Mouse (Mus musculus) liver, embryonic 16.5 days (tissue): ENCODE results near the gene Ccna2. TPM values are rescaled to one million over a fixed set of nuclear protein-coding genes. Genes with fewer than 3 reads are reported as not detected.
"Not testable (repeated sequence)": the region's sequence is repeated elsewhere in the genome, so short reads cannot be mapped to it uniquely, and the experiment has no call there.

Experiments
- ATAC-seq: fragments of 200-750 bp; cut with Nextera tagmentation; 2 replicates; pipeline ENCODE4 v1.8.0; 2017; ENCODE audit warnings: low read depth, mild to moderate bottlenecking, moderate number of reproducible peaks, moderate library complexity
- H3K27ac ChIP-seq: fragments of 300-500 bp; sonication (generic); 2 replicates; pipeline ENCODE4 v1.5.1; 2014; ENCODE audit warnings: mild to moderate bottlenecking, low read length
- H3K27me3 ChIP-seq: fragments of 300-500 bp; sonication (generic); 2 replicates; pipeline ENCODE4 v1.6.1; 2014; ENCODE audit warnings: low read depth, low read length, mixed read lengths; ENCODE audit not compliant: control insufficient read depth, insufficient read depth
- H3K36me3 ChIP-seq: fragments of 300-500 bp; sonication (generic); 2 replicates; pipeline ENCODE4 v1.6.1; 2014; ENCODE audit warnings: mild to moderate bottlenecking; ENCODE audit not compliant: control insufficient read depth, insufficient read depth
- H3K4me1 ChIP-seq: fragments of 300-500 bp; sonication (generic); 2 replicates; pipeline ENCODE4 v1.6.1; 2014; ENCODE audit warnings: low read depth, low read length, mixed read lengths; ENCODE audit not compliant: control insufficient read depth
- H3K4me2 ChIP-seq: fragments of 300-500 bp; sonication (generic); 2 replicates; pipeline ENCODE4 v1.6.1; 2014; ENCODE audit warnings: low read depth, low read length, mixed read lengths
- H3K4me3 ChIP-seq: fragments of 300-500 bp; sonication (generic); 2 replicates; pipeline ENCODE4 v1.5.1; 2014; ENCODE audit warnings: low read depth, mild to moderate bottlenecking, low read length
- H3K9ac ChIP-seq: fragments of 300-500 bp; sonication (generic); 2 replicates; pipeline ENCODE4 v1.6.1; 2014; ENCODE audit warnings: low read depth, low read length
- H3K9me3 ChIP-seq: fragments of 300-500 bp; sonication (generic); replicated peaks from 2 replicates; pipeline ENCODE4 v1.6.1; 2016; ENCODE audit warnings: low read length; ENCODE audit not compliant: control insufficient read depth
- WGBS: fragments of 180-500 bp; shearing (Covaris S2); extraction: QIAGEN DNeasy Blood & Tissue Kit; methylation state at CpG from one replicate; pipeline ENCODE4 v1.1.7; 2014; ENCODE audit not compliant: insufficient replicate concordance; 5-methylcytosine and 5-hydroxymethylcytosine counted together
- polyA plus RNA-seq: library from polyadenylated mRNA; unstranded; fragments of >200 nt; fragmentation: Nextera tagmentation; extraction: Ambion mirVana; gene quantifications from 2 replicates; pipeline ENCODE4 v1.2.1, GENCODE M21; 2015

Gene Ccna2
- 220 and 228 TPM in 2 replicates for polyA plus RNA-seq

DNA sequence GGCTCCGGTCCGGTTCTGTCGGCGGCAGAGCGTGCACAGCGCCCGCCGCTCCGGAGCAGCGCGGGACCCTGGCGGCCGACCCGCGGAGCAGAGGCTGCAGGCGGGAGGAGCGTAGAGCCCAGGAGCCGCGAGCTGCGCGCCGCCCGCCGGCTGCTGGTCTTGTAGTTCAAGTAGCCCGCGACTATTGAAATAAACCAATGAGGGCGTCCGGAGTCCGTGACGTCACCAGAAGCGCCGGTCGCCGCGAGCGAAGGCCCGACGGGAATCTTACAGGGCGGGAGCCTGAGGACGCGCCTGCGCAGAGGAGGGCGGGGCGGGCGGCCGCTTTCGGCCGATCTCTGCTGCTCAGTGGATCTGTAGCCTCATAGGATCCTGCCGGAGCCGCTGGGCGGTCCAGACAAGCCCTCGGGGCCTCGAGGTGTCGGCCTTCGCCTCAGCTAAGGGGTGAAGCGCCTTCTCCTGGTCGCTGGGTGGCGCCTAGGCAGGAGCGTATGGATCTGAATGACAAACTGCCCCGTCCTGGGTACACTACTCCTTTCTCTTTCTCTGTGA lies at the start of gene Ccna2:
Ccna2 (minus strand) TSS at position 324 of the 552 bp plus-strand sequence.
- WGBS, result under 1% methylated on average over 58 of the region's 60 CpGs
- peaks cover 19% of the 10 kb centered on the region for H3K4me1 ChIP-seq
- H3K36me3 ChIP-seq, result peaks cover 30% of the 10 kb centered on the region
- H3K4me3 ChIP-seq, result peak within 1 kb of the TSS; percentile 100
- H3K27me3 ChIP-seq, result no peaks in the 10 kb centered on the region
- no peaks in the 10 kb centered on the region for H3K9me3 ChIP-seq
- peak within 1 kb of the TSS; percentile 71 for H3K4me2 ChIP-seq
- H3K27ac ChIP-seq, result peak within 1 kb of the TSS; percentile 94
- peak; percentile 96 for ATAC-seq
- H3K9ac ChIP-seq, result peak within 1 kb of the TSS; percentile 100

DNA sequence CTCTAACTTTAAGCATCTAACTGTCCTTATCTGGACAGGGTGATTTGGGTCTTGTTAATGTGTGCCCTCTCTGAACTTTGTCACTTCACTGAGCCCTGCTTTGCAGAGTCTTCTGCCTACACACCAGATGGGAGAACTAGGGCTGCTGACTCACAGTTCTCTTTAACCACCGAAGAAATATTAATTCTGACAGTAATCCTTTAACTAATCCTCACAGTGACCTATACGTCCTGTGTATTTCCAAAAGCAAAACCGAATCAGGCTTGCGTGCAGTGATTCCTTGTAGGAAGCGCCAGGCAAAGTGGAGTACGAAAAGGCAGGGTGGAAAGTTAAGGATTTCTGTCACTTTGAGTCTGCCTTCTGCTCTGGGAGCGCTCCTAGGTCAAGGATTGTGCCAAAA lies 46.2 kb upstream of the Ccna2 start:
- Histone ChIP-seq H3K36me3 (no peaks in the 10 kb centered on the region), H3K4me3 (no peak overlapping the region), H3K4me1 (peaks cover 5% of the 10 kb centered on the region), H3K4me2 (no peak overlapping the region), H3K27me3 (no peaks in the 10 kb centered on the region), H3K9me3 (no peaks in the 10 kb centered on the region), H3K27ac (no peak overlapping the region; the same call in 1 of the 2 replicates), H3K9ac (no peak overlapping the region)
- ATAC-seq, result no peak
- 60% methylated on average over 7 of the region's 7 CpGs for WGBS

DNA sequence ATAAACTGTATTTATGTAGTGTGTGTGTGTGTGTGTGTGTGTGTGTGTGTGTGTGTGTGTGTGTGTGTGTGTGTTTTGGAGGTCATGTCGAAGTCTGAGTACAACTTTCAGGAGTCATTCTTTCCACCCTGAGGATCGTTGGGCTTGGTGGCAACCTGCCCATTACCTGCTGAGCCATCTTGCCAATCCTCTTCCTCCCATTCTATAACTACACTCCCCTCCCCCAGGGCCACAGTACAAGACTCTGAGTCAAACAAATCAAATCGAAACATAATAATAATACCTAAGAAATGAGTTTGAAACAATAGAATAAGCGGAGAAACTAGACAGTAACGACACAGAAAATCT lies 41.9 kb upstream of the Ccna2 start:
- no peak overlapping the region; the same call in 1 of the 2 replicates for H3K4me3 ChIP-seq
- peaks cover 13% of the 10 kb centered on the region for H3K4me1 ChIP-seq
- H3K9me3 ChIP-seq, result no peaks in the 10 kb centered on the region
- no peak for ATAC-seq
- H3K36me3 ChIP-seq, result no peaks in the 10 kb centered on the region
- 71% methylated on average over 5 of the region's 5 CpGs for WGBS
- H3K9ac ChIP-seq, result no peak overlapping the region
- no peak overlapping the region for H3K27ac ChIP-seq
- no peaks in the 10 kb centered on the region for H3K27me3 ChIP-seq
- peak overlapping the region; percentile 94 for H3K4me2 ChIP-seq

GRCm38 (mm10) chr3:36613202-36613907 lies 41.4 kb upstream of the Ccna2 start, which contains the start of gene Bbs7:
TSS of gene Bbs7 (minus strand) at chr3:36613477.
- peak within 1 kb of the TSS; percentile 80 for H3K4me3 ChIP-seq
- peak; percentile 97 for ATAC-seq
- H3K27ac ChIP-seq, result peak within 1 kb of the TSS; percentile 37; the same call in 1 of the 2 replicates
- H3K4me2 ChIP-seq, result peak within 1 kb of the TSS; percentile 94
- WGBS, result 4% methylated on average over 37 of the region's 38 CpGs
- H3K9me3 ChIP-seq, result no peaks in the 10 kb centered on the region
- no peaks in the 10 kb centered on the region for H3K27me3 ChIP-seq
- peaks cover 13% of the 10 kb centered on the region for H3K4me1 ChIP-seq
- H3K36me3 ChIP-seq, result no peaks in the 10 kb centered on the region
- H3K9ac ChIP-seq, result peak within 1 kb of the TSS; percentile 78

DNA sequence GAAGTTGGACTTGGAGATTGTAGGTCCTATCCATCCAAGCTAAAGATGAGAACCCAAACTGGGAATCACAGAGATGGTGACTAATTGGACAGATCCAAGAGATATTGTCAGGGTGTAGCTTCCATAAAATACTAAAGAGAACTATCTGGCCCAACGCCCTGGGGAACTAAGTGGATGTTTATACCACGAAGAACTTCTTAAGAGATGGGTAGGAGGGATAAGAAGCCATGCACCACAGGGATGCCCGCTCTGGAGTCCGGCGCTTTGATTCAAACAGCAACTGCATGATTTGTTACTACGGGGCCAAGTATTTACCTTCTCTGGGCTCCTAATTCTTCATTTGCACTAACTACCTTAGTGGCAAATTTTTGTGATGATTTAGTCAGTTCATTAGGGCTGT lies 40.7 kb upstream of the Ccna2 start:
- Histone ChIP-seq H3K9me3 (no peaks in the 10 kb centered on the region), H3K27me3 (no peaks in the 10 kb centered on the region), H3K36me3 (no peaks in the 10 kb centered on the region), H3K4me1 (peaks cover 13% of the 10 kb centered on the region), H3K9ac (peak overlapping the region; percentile 78), H3K27ac (no peak overlapping the region; the same call in 1 of the 2 replicates), H3K4me3 (peak overlapping the region; percentile 80), H3K4me2 (peak overlapping the region; percentile 94)
- 0 out of 2 replicates have a peak, but pooled peaks have one; percentile 2 for ATAC-seq
- 21% methylated on average over 6 of the region's 6 CpGs for WGBS

DNA sequence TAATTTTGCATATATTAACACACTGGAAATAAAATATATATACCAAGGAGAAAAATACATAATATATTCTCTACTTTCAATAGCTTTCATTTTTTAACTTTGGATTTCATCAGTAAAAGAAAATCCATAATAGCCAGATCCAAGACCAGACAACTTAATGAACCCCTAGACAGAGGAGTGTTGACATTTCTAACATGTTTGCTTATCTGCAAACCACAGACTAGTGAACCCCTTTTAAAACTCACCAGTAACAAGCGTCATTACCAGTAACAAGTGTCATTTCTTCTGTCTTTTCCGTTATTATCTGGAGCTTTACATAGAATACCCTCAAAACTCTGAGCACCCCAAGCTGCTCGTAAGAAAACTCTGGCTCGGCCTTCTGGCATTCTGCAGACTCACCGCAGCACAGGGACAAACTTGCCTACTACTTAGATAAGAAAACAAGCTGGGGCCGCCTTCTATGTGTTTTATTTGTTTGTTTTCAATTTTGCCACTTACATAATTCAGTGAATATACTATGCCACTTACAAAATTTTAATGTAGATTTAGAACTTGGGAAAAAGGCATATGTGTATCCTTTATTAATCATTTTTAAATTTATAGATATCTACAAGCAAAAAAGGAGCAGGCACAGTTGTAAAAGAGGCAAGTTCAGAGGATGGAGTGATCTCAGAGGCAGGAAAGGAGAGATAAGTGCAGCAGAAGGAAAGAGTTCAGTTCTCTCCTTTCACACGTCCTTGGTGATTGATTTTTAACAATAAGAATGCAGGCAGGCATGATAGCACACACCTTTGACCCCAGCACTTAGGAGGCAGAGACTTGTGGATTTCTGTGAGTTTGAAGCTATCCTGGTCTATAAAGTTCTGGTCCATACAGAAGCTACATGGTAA lies 34.2 kb upstream of the Ccna2 start:
- H3K4me1 ChIP-seq, result no peaks in the 10 kb centered on the region; the same call in none of the 2 replicates
- H3K27ac ChIP-seq, result peak overlapping the region; percentile 67
- peak overlapping the region; percentile 36; the same call in 1 of the 2 replicates for H3K9ac ChIP-seq
- ATAC-seq, result peak; percentile 90
- no peaks in the 10 kb centered on the region for H3K9me3 ChIP-seq
- peak overlapping the region; percentile 33 for H3K4me3 ChIP-seq
- 22% methylated on average over 7 of the region's 7 CpGs for WGBS
- H3K27me3 ChIP-seq, result no peaks in the 10 kb centered on the region
- H3K4me2 ChIP-seq, result peak overlapping the region; percentile 47
- no peaks in the 10 kb centered on the region for H3K36me3 ChIP-seq

- H3K9me3 ChIP-seq, H3K27ac ChIP-seq, H3K27me3 ChIP-seq, ATAC-seq, H3K9ac ChIP-seq, H3K4me3 ChIP-seq, H3K4me1 ChIP-seq, H3K36me3 ChIP-seq, H3K4me2 ChIP-seq: not testable (repeated sequence)
- WGBS, result 78% methylated on average over 8 of the region's 9 CpGs
Observed at GRCm38 (mm10) chr3:36599773-36600172, 27.8 kb upstream of the Ccna2 start.

GRCm38 (mm10) chr3:36598811-36599210 lies 26.9 kb upstream of the Ccna2 start:
- WGBS, result 64% methylated on average over 3 of the region's 3 CpGs
- H3K4me2 ChIP-seq, result no peak overlapping the region
- no peaks in the 10 kb centered on the region for H3K36me3 ChIP-seq
- no peaks in the 10 kb centered on the region for H3K27me3 ChIP-seq
- no peak overlapping the region for H3K4me3 ChIP-seq
- H3K27ac ChIP-seq, result no peak overlapping the region
- H3K9me3 ChIP-seq, result no peaks in the 10 kb centered on the region
- no peak for ATAC-seq
- no peak overlapping the region for H3K9ac ChIP-seq
- H3K4me1 ChIP-seq, result no peaks in the 10 kb centered on the region
